In genomic region chr9:106340501-106341312, GRCm38 (mm10) we compare ENCODE assay signal across 11 mouse cellular contexts. TPM values are rescaled to one million over a fixed set of nuclear protein-coding genes. Genes with fewer than 3 reads are reported as not detected.
DNase-seq lines count a peak whose midpoint lies in the region; ATAC-seq and TF ChIP-seq lines count a peak whose summit lies in the region.
"Had no signal": no experiment of that assay in that cellular context is flagged by ENCODE, and none has a peak within 500 bp of the region (broad histone marks: within the 10 kb centered on the region; RNA-seq: fewer than 3 reads in every experiment).

No protein-coding gene starts in this region.

- H3K4me3 ChIP-seq in forebrain, embryonic 12.5 days (replicated peaks) = no peak overlapping the region
- no peak overlapping the region for H3K4me3 ChIP-seq in forebrain, embryonic 15.5 days
- H3K4me3 ChIP-seq in kidney, postnatal 0 days (replicated peaks; ENCODE audit: low read depth, low read length) = no peak overlapping the region
- H3K4me3 ChIP-seq in embryonic facial prominence, embryonic 11.5 days (ENCODE audit: low read depth, low read length) = no peak overlapping the region

- H3K4me2 ChIP-seq in forebrain, embryonic 12.5 days = no peak overlapping the region
- H3K4me2 ChIP-seq in forebrain, embryonic 15.5 days (replicated peaks) = no peak overlapping the region
- no peak overlapping the region for H3K4me2 ChIP-seq in kidney, postnatal 0 days (ENCODE audit: low read length)
- no peak overlapping the region for H3K4me2 ChIP-seq in embryonic facial prominence, embryonic 11.5 days (ENCODE audit: low read depth, low read length)

- no peaks in the 10 kb centered on the region; the same call in 1 of the 2 replicates for H3K27me3 ChIP-seq in forebrain, embryonic 12.5 days
- no peaks in the 10 kb centered on the region for H3K27me3 ChIP-seq in forebrain, embryonic 15.5 days
- no peaks in the 10 kb centered on the region for H3K27me3 ChIP-seq in kidney, postnatal 0 days (ENCODE audit: insufficient read depth, low read length)
- H3K27me3 ChIP-seq in embryonic facial prominence, embryonic 11.5 days (ENCODE audit: control insufficient read depth, insufficient read depth, low read length) = no peaks in the 10 kb centered on the region

- no peak for ATAC-seq in forebrain, embryonic 12.5 days (ENCODE audit: low FRiP score)
- ATAC-seq in forebrain, embryonic 15.5 days (replicated peaks) = no peak
- ATAC-seq in kidney, postnatal 0 days (replicated peaks; ENCODE audit: low FRiP score, low read depth) = peak; percentile 47; the same call in 1 of the 2 replicates
- peak; percentile 22; the same call in 1 of the 2 replicates for ATAC-seq in embryonic facial prominence, embryonic 11.5 days (replicated peaks; ENCODE audit: insufficient number of reproducible peaks, low FRiP score, low TSS enrichment, low read depth)

- no peak overlapping the region for H3K9ac ChIP-seq in forebrain, embryonic 12.5 days
- no peak overlapping the region for H3K9ac ChIP-seq in forebrain, embryonic 15.5 days (replicated peaks)
- H3K9ac ChIP-seq in kidney, postnatal 0 days (ENCODE audit: low read depth, low read length) = peak overlapping the region; percentile 23; the same call in 1 of the 2 replicates
- peak overlapping the region; percentile 38 for H3K9ac ChIP-seq in embryonic facial prominence, embryonic 11.5 days (replicated peaks; ENCODE audit: low read length)

- peaks cover 63% of the 10 kb centered on the region for H3K4me1 ChIP-seq in forebrain, embryonic 12.5 days
- H3K4me1 ChIP-seq in forebrain, embryonic 15.5 days = peaks cover 29% of the 10 kb centered on the region
- H3K4me1 ChIP-seq in kidney, postnatal 0 days (replicated peaks; ENCODE audit: insufficient read depth, low read length) = peaks cover 24% of the 10 kb centered on the region
- H3K4me1 ChIP-seq in embryonic facial prominence, embryonic 11.5 days (ENCODE audit: control insufficient read depth, insufficient read depth, low read length) = peaks cover 26% of the 10 kb centered on the region

- DNase-seq in kidney, postnatal 0 days (ENCODE audit: low spot score) = peak; percentile 84
- no peak for DNase-seq in kidney, adult 11 months
- DNase-seq in embryonic facial prominence, embryonic 11.5 days (ENCODE audit: low spot score) = peak; percentile 87
- DNase-seq in mesoderm, embryonic 11.5 days (ENCODE audit: low read depth, low spot score) = peak; percentile 57
- no peak for DNase-seq in urinary bladder, postnatal 10 days (ENCODE audit: low spot score)
- no peak for DNase-seq in frontal cortex, postnatal 25 days (ENCODE audit: low spot score in 2 of 2)
- DNase-seq: adrenal gland, postnatal 10 days; cerebellum, postnatal 10 days; right cerebral cortex, postnatal 14 days had no signal

- WGBS in forebrain, embryonic 12.5 days = 55% methylated on average over 13 of the region's 13 CpGs
- 75% methylated on average over 13 of the region's 13 CpGs for WGBS in forebrain, embryonic 15.5 days
- 21% methylated on average over 13 of the region's 13 CpGs for WGBS in kidney, postnatal 0 days
- 26% methylated on average over 13 of the region's 13 CpGs for WGBS in embryonic facial prominence, embryonic 11.5 days

- no peaks in the 10 kb centered on the region for H3K9me3 ChIP-seq in forebrain, embryonic 12.5 days
- H3K9me3 ChIP-seq in forebrain, embryonic 15.5 days = no peaks in the 10 kb centered on the region
- H3K9me3 ChIP-seq in kidney, postnatal 0 days (replicated peaks; ENCODE audit: low read length) = no peaks in the 10 kb centered on the region
- H3K9me3 ChIP-seq in embryonic facial prominence, embryonic 11.5 days (replicated peaks; ENCODE audit: control insufficient read depth, low read length) = no peaks in the 10 kb centered on the region

- no peaks in the 10 kb centered on the region for H3K36me3 ChIP-seq in forebrain, embryonic 12.5 days (replicated peaks)
- H3K36me3 ChIP-seq in forebrain, embryonic 15.5 days = no peaks in the 10 kb centered on the region
- no peaks in the 10 kb centered on the region for H3K36me3 ChIP-seq in kidney, postnatal 0 days (ENCODE audit: insufficient read depth, low read length)
- H3K36me3 ChIP-seq in embryonic facial prominence, embryonic 11.5 days (replicated peaks; ENCODE audit: control insufficient read depth, insufficient read depth, low read depth, low read length) = no peaks in the 10 kb centered on the region

- TF ChIP-seq CTCF in kidney, postnatal 0 days (IDR thresholded peaks at IDR 0.05; ENCODE audit: low read depth) = 0 out of 2 replicates have a peak, but pooled peaks have one; percentile 4

- H3K27ac ChIP-seq in forebrain, embryonic 12.5 days = 0 out of 2 replicates have a peak overlapping the region, but pooled peaks have one; percentile 43
- H3K27ac ChIP-seq in forebrain, embryonic 15.5 days (replicated peaks) = no peak overlapping the region
- peak overlapping the region; percentile 85 for H3K27ac ChIP-seq in kidney, postnatal 0 days
- peak overlapping the region; percentile 80 for H3K27ac ChIP-seq in embryonic facial prominence, embryonic 11.5 days (replicated peaks; ENCODE audit: low read depth, low read length)

RNA-seq across cellular contexts. Expression of gene Dusp7, which starts 27.7 kb away (rescaled TPM):
- 12.1 and 16.3 TPM in 2 replicates for polyA plus RNA-seq in forebrain, embryonic 12.5 days (2016; fragmentation: Nextera tagmentation; extraction: Ambion mirVana)
- polyA plus RNA-seq in forebrain, embryonic 15.5 days (2015; fragmentation: Nextera tagmentation; extraction: Ambion mirVana) = 9.2 and 10.4 TPM in 2 replicates
- polyA plus RNA-seq in kidney, postnatal 0 days (2015; fragmentation: Nextera tagmentation; extraction: Ambion mirVana) = 15.1 and 15.8 TPM in 2 replicates
- 52.2 and 55.1 TPM in 2 replicates for polyA plus RNA-seq in embryonic facial prominence, embryonic 11.5 days (2014; fragmentation: Nextera tagmentation; extraction: Ambion mirVana)

RNA-seq across cellular contexts. Expression of gene Poc1a, which starts 59.8 kb away (rescaled TPM):
- 23.4 and 23.8 TPM in 2 replicates for polyA plus RNA-seq in forebrain, embryonic 12.5 days (2016; fragmentation: Nextera tagmentation; extraction: Ambion mirVana)
- polyA plus RNA-seq in forebrain, embryonic 15.5 days (2015; fragmentation: Nextera tagmentation; extraction: Ambion mirVana) = 13.1 and 13.4 TPM in 2 replicates
- polyA plus RNA-seq in kidney, postnatal 0 days (2015; fragmentation: Nextera tagmentation; extraction: Ambion mirVana) = 13.1 and 14.5 TPM in 2 replicates
- polyA plus RNA-seq in embryonic facial prominence, embryonic 11.5 days (2014; fragmentation: Nextera tagmentation; extraction: Ambion mirVana) = 29.7 and 34.2 TPM in 2 replicates

Comparison
In these comparisons a context has a peak if more than half of its experiments do, and no peak if none do; other contexts are left out.
1. DNase-seq: peak in kidney, postnatal 0 days (single experiment), embryonic facial prominence, embryonic 11.5 days (single experiment) and mesoderm, embryonic 11.5 days (single experiment); none in kidney, adult 11 months (single experiment), urinary bladder, postnatal 10 days (single experiment) and frontal cortex, postnatal 25 days (0 of 2).
2. ATAC-seq: peak in kidney, postnatal 0 days (single experiment) and embryonic facial prominence, embryonic 11.5 days (single experiment); none in forebrain, embryonic 12.5 days (single experiment) and forebrain, embryonic 15.5 days (single experiment).
3. H3K9ac ChIP-seq: peak in kidney, postnatal 0 days (single experiment) and embryonic facial prominence, embryonic 11.5 days (single experiment); none in forebrain, embryonic 12.5 days (single experiment) and forebrain, embryonic 15.5 days (single experiment).